Mouse (Mus musculus): ENCODE measurements around the gene Wsb1. TPM values are rescaled to one million over a fixed set of nuclear protein-coding genes. Genes with fewer than 3 reads are reported as not detected.

Wsb1 gene
- total and polyA plus RNA-seq, 2 experiments from 2014 or later = 227 to 230 TPM

DNA sequence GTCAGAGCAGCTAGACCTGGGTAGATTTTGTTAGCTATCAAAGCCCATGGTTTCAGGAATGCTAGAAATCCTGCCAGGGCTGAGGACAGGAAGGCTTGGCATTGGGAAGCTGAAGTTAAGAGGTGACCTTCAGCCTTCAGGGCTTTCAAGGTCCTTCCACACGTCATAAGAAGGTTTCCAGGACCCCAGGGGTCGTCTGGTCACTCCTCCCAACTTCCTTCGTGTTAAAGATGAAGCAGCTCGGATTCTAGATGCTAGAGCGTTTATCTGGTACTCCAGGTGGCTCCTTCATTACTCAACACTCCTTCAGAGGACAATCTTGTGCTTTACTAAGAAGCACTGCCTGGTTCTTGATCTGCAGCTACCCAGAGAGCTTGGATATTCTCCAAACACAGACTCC lies 45.4 kb downstream of the Wsb1 start:
- no peak overlapping the region for H3K27ac ChIP-seq (ENCODE audit: low read depth, low read length)
- H3K27me3 ChIP-seq (ENCODE audit: insufficient read depth, low read length) = no peaks in the 10 kb centered on the region
- DNase-seq (ENCODE audit: low spot score) (no peak), ATAC-seq (ENCODE audit: low FRiP score) (no peak)
- no peaks in the 10 kb centered on the region for H3K4me1 ChIP-seq (ENCODE audit: insufficient read depth, low read length)
- H3K4me2 ChIP-seq (ENCODE audit: low read depth, low read length, poor library complexity, severe bottlenecking) = no peak overlapping the region
- no peaks in the 10 kb centered on the region for H3K9me3 ChIP-seq (ENCODE audit: low read length)
- TF ChIP-seq CTCF (IDR thresholded peaks at IDR 0.05) = no peak
- H3K9ac ChIP-seq (replicated peaks; ENCODE audit: low read length, poor library complexity, severe bottlenecking) = no peak overlapping the region
- H3K36me3 ChIP-seq (ENCODE audit: insufficient read depth, low read length) = no peaks in the 10 kb centered on the region
- WGBS = 69% methylated on average over 5 of the region's 5 CpGs
- no peak overlapping the region for H3K4me3 ChIP-seq (ENCODE audit: low read depth, low read length)

DNA sequence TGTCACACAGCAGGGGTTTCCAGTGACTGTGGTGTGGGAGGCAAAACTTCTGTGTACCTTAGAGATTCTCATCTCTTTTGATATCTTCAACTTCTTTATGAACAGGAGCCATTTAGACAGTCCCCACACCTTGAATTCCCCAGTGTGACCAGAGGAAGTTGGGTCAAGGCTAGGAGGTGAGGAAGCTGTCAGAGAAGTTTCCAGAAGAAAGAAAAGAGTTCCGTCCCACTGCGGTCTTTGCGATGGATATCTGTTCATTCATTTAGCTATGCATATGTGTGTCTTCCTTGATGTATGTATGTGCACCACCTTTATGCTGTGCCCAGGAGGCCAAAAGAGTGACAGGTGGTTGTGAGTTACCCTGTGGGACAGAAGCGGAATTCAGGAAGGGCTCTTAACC lies 46.0 kb downstream of the Wsb1 start:
- 94% methylated on average over 4 of the region's 4 CpGs for WGBS
- no peak for DNase-seq (ENCODE audit: low spot score)
- Histone ChIP-seq H3K4me1 (ENCODE audit: insufficient read depth, low read length) (no peaks in the 10 kb centered on the region), H3K27ac (ENCODE audit: low read depth, low read length) (no peak overlapping the region), H3K36me3 (ENCODE audit: insufficient read depth, low read length) (no peaks in the 10 kb centered on the region), H3K9me3 (ENCODE audit: low read length) (no peaks in the 10 kb centered on the region), H3K4me3 (ENCODE audit: low read depth, low read length) (no peak overlapping the region), H3K4me2 (ENCODE audit: low read depth, low read length, poor library complexity, severe bottlenecking) (no peak overlapping the region), H3K9ac (replicated peaks; ENCODE audit: low read length, poor library complexity, severe bottlenecking) (no peak overlapping the region), H3K27me3 (ENCODE audit: insufficient read depth, low read length) (no peaks in the 10 kb centered on the region)
- no peak for TF ChIP-seq CTCF (IDR thresholded peaks at IDR 0.05)
- ATAC-seq (ENCODE audit: low FRiP score) = no peak

DNA sequence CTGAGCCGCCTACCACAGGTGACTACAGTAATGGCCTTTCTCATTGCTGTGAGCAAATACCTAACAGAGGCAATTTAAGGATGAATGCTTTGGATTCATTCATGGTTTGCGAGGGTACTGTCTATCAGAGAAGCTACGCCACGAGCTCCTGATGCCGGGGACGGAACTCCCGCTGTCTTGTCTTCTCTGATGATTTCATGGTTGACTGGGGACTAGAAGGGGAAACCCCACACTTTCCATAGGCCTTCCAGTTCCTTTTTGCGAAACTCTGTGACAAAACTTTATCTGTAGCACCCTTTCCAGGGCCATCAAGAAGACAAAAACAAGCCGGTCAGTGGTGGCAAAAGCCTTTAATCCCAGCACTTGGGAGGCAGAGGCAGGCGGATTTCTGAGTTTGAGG lies 46.8 kb downstream of the Wsb1 start:
- H3K4me2 ChIP-seq (ENCODE audit: low read depth, low read length, poor library complexity, severe bottlenecking) = no peak overlapping the region
- H3K9me3 ChIP-seq (ENCODE audit: low read length) = no peaks in the 10 kb centered on the region
- DNase-seq (ENCODE audit: low spot score) (no peak), ATAC-seq (ENCODE audit: low FRiP score) (no peak)
- H3K9ac ChIP-seq (replicated peaks; ENCODE audit: low read length, poor library complexity, severe bottlenecking) = no peak overlapping the region
- H3K4me3 ChIP-seq (ENCODE audit: low read depth, low read length) = no peak overlapping the region
- 84% methylated on average over 10 of the region's 10 CpGs for WGBS
- no peak for TF ChIP-seq CTCF (IDR thresholded peaks at IDR 0.05)
- no peak overlapping the region for H3K27ac ChIP-seq (ENCODE audit: low read depth, low read length)
- H3K27me3 ChIP-seq (ENCODE audit: insufficient read depth, low read length) = no peaks in the 10 kb centered on the region
- H3K36me3 ChIP-seq (ENCODE audit: insufficient read depth, low read length) = no peaks in the 10 kb centered on the region
- no peaks in the 10 kb centered on the region for H3K4me1 ChIP-seq (ENCODE audit: insufficient read depth, low read length)

DNA sequence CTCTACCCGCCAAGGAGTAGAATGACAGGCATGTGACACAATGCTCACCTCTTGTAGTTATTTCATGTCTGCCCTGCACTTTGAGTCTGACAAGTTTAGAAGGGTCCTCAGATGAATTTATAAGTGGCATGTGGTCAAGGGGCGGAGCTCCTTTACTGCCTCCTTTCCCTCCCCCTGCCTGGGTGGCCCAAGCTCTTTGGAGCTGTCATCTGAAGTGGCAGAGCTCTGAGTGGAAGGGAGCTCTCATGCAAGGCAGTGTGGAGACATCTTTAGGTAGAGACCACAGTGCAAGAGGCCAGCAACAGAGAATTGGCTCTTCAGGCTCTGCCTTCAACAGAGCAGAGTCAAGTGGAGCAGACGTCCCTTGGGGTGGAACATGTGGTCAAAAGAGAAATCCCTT lies 50.0 kb downstream of the Wsb1 start:
- H3K4me2 ChIP-seq (ENCODE audit: low read depth, low read length, poor library complexity, severe bottlenecking) = no peak overlapping the region
- no peaks in the 10 kb centered on the region for H3K27me3 ChIP-seq (ENCODE audit: insufficient read depth, low read length)
- no peak for DNase-seq (ENCODE audit: low spot score)
- 82% methylated on average over 3 of the region's 3 CpGs for WGBS
- H3K27ac ChIP-seq (ENCODE audit: low read depth, low read length) = no peak overlapping the region
- no peak overlapping the region for H3K9ac ChIP-seq (replicated peaks; ENCODE audit: low read length, poor library complexity, severe bottlenecking)
- no peaks in the 10 kb centered on the region for H3K4me1 ChIP-seq (ENCODE audit: insufficient read depth, low read length)
- no peak for TF ChIP-seq CTCF (IDR thresholded peaks at IDR 0.05)
- H3K4me3 ChIP-seq (ENCODE audit: low read depth, low read length) = no peak overlapping the region
- no peaks in the 10 kb centered on the region for H3K36me3 ChIP-seq (ENCODE audit: insufficient read depth, low read length)
- ATAC-seq (ENCODE audit: low FRiP score) = no peak
- no peaks in the 10 kb centered on the region for H3K9me3 ChIP-seq (ENCODE audit: low read length)

DNA sequence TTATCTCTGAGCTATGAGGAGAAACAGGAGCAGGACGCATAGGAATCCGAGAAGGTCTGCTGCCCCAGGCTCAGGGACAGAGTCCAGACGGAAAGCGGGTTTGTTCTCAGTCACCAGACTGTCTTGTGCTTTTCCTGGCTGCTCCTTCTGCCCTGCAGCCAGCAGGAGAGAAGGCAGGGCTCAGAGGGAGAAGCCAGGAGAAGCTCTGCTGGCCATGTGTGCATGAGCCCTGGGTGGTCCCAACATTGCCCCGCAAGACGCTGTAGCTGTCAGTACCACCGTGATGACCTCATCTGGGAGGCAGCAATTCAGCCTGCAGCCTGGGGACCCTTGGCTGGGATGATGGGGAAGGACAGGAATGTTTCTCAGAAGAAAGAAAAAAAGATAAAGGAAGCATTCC lies 54.0 kb downstream of the Wsb1 start:
- no peaks in the 10 kb centered on the region for H3K9me3 ChIP-seq (ENCODE audit: low read length)
- no peak overlapping the region for H3K4me3 ChIP-seq (ENCODE audit: low read depth, low read length)
- WGBS = 37% methylated on average over 7 of the region's 7 CpGs
- no peaks in the 10 kb centered on the region for H3K27me3 ChIP-seq (ENCODE audit: insufficient read depth, low read length)
- no peak for ATAC-seq (ENCODE audit: low FRiP score)
- H3K36me3 ChIP-seq (ENCODE audit: insufficient read depth, low read length) = no peaks in the 10 kb centered on the region
- H3K4me2 ChIP-seq (ENCODE audit: low read depth, low read length, poor library complexity, severe bottlenecking) = no peak overlapping the region
- DNase-seq (ENCODE audit: low spot score) = no peak
- no peak overlapping the region for H3K9ac ChIP-seq (replicated peaks; ENCODE audit: low read length, poor library complexity, severe bottlenecking)
- no peaks in the 10 kb centered on the region for H3K4me1 ChIP-seq (ENCODE audit: insufficient read depth, low read length)
- H3K27ac ChIP-seq (ENCODE audit: low read depth, low read length) = no peak overlapping the region
- TF ChIP-seq CTCF (IDR thresholded peaks at IDR 0.05) = no peak

DNA sequence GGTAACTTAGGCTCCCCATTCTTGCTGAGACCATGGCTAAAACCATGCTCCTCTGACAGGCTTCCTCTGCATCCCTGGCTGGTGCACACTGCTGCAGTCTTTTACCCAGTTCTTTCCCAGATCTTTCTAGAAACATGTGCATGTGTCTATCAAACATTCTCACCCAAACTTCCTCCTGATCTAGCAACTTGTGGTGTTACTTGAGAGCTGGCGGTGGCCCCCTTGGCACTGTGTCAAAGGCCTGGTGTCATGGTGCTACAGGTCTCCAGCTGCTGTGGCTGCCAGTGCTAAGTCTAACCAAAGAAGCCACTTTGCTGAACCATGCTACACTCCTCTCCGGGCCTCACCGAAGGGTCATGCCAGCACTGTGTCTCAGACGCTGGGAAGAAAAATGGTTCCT lies 55.9 kb downstream of the Wsb1 start:
- no peak overlapping the region for H3K4me2 ChIP-seq (ENCODE audit: low read depth, low read length, poor library complexity, severe bottlenecking)
- no peak overlapping the region for H3K9ac ChIP-seq (replicated peaks; ENCODE audit: low read length, poor library complexity, severe bottlenecking)
- 90% methylated on average over 4 of the region's 4 CpGs for WGBS
- no peak for ATAC-seq (ENCODE audit: low FRiP score)
- H3K36me3 ChIP-seq (ENCODE audit: insufficient read depth, low read length) = no peaks in the 10 kb centered on the region
- no peak for TF ChIP-seq CTCF (IDR thresholded peaks at IDR 0.05)
- no peak overlapping the region for H3K27ac ChIP-seq (ENCODE audit: low read depth, low read length)
- no peaks in the 10 kb centered on the region for H3K27me3 ChIP-seq (ENCODE audit: insufficient read depth, low read length)
- H3K4me1 ChIP-seq (ENCODE audit: insufficient read depth, low read length) = no peaks in the 10 kb centered on the region
- no peak for DNase-seq (ENCODE audit: low spot score)
- H3K4me3 ChIP-seq (ENCODE audit: low read depth, low read length) = no peak overlapping the region
- no peaks in the 10 kb centered on the region for H3K9me3 ChIP-seq (ENCODE audit: low read length)

DNA sequence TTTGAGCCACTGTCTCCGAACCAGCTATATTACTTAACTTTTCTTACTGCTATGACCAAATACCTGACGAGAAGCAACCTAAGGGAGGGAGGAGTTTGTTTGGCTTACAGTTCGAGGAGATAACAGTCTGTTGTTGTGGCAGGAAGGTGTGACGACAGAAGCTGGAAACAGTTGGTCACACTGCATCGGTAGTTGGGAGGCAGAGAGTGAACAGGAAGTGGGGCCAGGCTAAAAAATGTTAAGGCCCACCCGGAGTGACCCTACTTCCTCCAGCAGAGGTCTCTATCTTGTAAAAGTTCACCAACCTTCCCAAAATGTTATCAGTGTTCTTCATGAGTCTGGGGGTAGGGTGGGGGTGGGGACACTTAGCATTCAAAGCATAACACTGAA lies 56.6 kb downstream of the Wsb1 start:
- Histone ChIP-seq H3K9me3 (ENCODE audit: low read length) (no peaks in the 10 kb centered on the region), H3K4me1 (ENCODE audit: insufficient read depth, low read length) (no peaks in the 10 kb centered on the region), H3K4me3 (ENCODE audit: low read depth, low read length) (no peak overlapping the region), H3K27ac (ENCODE audit: low read depth, low read length) (no peak overlapping the region), H3K27me3 (ENCODE audit: insufficient read depth, low read length) (no peaks in the 10 kb centered on the region), H3K4me2 (ENCODE audit: low read depth, low read length, poor library complexity, severe bottlenecking) (no peak overlapping the region), H3K36me3 (ENCODE audit: insufficient read depth, low read length) (no peaks in the 10 kb centered on the region), H3K9ac (replicated peaks; ENCODE audit: low read length, poor library complexity, severe bottlenecking) (no peak overlapping the region)
- TF ChIP-seq CTCF (IDR thresholded peaks at IDR 0.05) = no peak
- WGBS = 83% methylated on average over 6 of the region's 6 CpGs
- ATAC-seq (ENCODE audit: low FRiP score) (no peak), DNase-seq (ENCODE audit: low spot score) (no peak)

Data from midbrain, postnatal 0 days (tissue).